Mouse (Mus musculus) C2C12 (cell line): ENCODE data around the gene Tcea3.

Experiments used
- CEBPB ChIP-seq: IDR thresholded peaks from one replicate; pipeline ENCODE4 v1.6.1; 2011; ENCODE audit warnings: low read depth, mild to moderate bottlenecking, control low read depth, moderate library complexity
- CTCF ChIP-seq: IDR thresholded peaks from one replicate; pipeline ENCODE4 v1.5.1; 2011; ENCODE audit not compliant: control insufficient read depth, insufficient read depth, insufficient read length
- MAX ChIP-seq: IDR thresholded peaks from one replicate; pipeline ENCODE4 v1.6.1; 2011; ENCODE audit warnings: mild to moderate bottlenecking, control low read depth
- MYOD1 ChIP-seq: IDR thresholded peaks from one replicate; pipeline ENCODE4 v1.6.1; 2011; ENCODE audit warnings: low read depth; ENCODE audit not compliant: control insufficient read depth, insufficient read length
- MYOG ChIP-seq: IDR thresholded peaks from one replicate; pipeline ENCODE4 v1.6.1; 2011; ENCODE audit not compliant: control insufficient read depth, insufficient read length; ENCODE audit errors: extremely low read depth
- USF1 ChIP-seq: IDR thresholded peaks from one replicate; pipeline ENCODE4 v1.6.1; 2011; ENCODE audit warnings: low read depth, mild to moderate bottlenecking, control low read depth, moderate library complexity

DNA sequence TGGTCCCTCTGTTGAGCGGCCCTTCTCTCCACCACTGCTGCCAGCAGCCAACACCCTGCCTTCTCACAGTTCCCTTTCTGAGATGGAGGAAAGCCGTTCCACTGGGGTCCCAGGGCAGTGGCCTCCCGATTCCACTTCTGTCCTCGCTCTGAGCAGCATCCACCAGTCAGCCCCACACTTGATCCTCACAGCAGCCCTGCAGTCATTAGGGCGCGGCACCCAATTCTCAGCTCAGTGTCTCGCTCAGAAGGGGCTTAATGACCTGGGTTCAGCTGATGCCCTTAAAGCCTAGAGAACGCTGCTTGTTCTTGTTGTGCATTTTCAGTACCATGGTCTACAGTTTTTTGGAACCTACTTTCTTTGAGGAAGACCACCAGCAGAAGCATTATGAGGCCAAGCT lies 33.6 kb downstream of the Tcea3 start:
- no peak for TF ChIP-seq CTCF
- no peak for TF ChIP-seq MYOG
- TF ChIP-seq CEBPB: no peak
- TF ChIP-seq MYOD1: no peak
- no peak for TF ChIP-seq USF1
- no peak for TF ChIP-seq MAX
